Mouse (Mus musculus) activated CD4-positive, CD25-positive, alpha-beta regulatory T cell, adult 4 months (primary cell): ENCODE data around the gene Noct. TPM values are rescaled to one million over a fixed set of nuclear protein-coding genes. Genes with fewer than 3 reads are reported as not detected.
"Not testable (repeated sequence)": the region's sequence is repeated elsewhere in the genome, so short reads cannot be mapped to it uniquely, and the experiment has no call there.

Experiments
- ATAC-seq: one replicate; pipeline ENCODE4 v1.8.0; 2017
- polyA plus RNA-seq, 2 experiments: library from polyadenylated mRNA; unstranded; fragments of 100-300 nt; shearing (Covaris generic); gene quantifications; one replicate each; pipeline ENCODE4 v1.2.1; 2017

Noct gene
- 1 to 10 TPM; 2.2 to 5.3 TPM for polyA plus RNA-seq

GRCm38 (mm10) chr3:51224363-51225225 is at the start of gene Noct:
Gene Noct, plus strand, starts transcription at chr3:51224447.
- ATAC-seq = peak; percentile 75

- no peak for ATAC-seq
Observed at GRCm38 (mm10) chr3:51178158-51178557, 46.1 kb upstream of the Noct start.

GRCm38 (mm10) chr3:51179460-51180146 is 44.6 kb upstream of the Noct start:
- no peak for ATAC-seq

GRCm38 (mm10) chr3:51180341-51180940 is 43.8 kb upstream of the Noct start:
- no peak for ATAC-seq

GRCm38 (mm10) chr3:51182455-51182854 is 41.8 kb upstream of the Noct start:
- ATAC-seq = no peak

- ATAC-seq = not testable (repeated sequence)
Observed at GRCm38 (mm10) chr3:51183508-51183907, 40.7 kb upstream of the Noct start.

- ATAC-seq = not testable (repeated sequence)
Observed at GRCm38 (mm10) chr3:51183967-51184366, 40.3 kb upstream of the Noct start.

GRCm38 (mm10) chr3:51184715-51185114 is 39.5 kb upstream of the Noct start:
- no peak for ATAC-seq

- ATAC-seq = no peak
Observed at GRCm38 (mm10) chr3:51185406-51185805, 38.8 kb upstream of the Noct start.

GRCm38 (mm10) chr3:51194075-51194474 is 30.2 kb upstream of the Noct start:
- no peak for ATAC-seq

- ATAC-seq = peak; percentile 70
Observed at GRCm38 (mm10) chr3:51195321-51195720, 28.9 kb upstream of the Noct start.

GRCm38 (mm10) chr3:51195736-51196135 is 28.5 kb upstream of the Noct start:
- ATAC-seq = peak; percentile 56

GRCm38 (mm10) chr3:51196724-51197111 is 27.5 kb upstream of the Noct start:
- ATAC-seq = no peak

- no peak for ATAC-seq
Observed at GRCm38 (mm10) chr3:51197112-51197731, 27.0 kb upstream of the Noct start.

GRCm38 (mm10) chr3:51198291-51198690 is 26.0 kb upstream of the Noct start:
- no peak for ATAC-seq

GRCm38 (mm10) chr3:51199130-51199529 is 25.1 kb upstream of the Noct start:
- no peak for ATAC-seq

- no peak for ATAC-seq
Observed at GRCm38 (mm10) chr3:51200311-51200710, 23.9 kb upstream of the Noct start.

- ATAC-seq = no peak
Observed at GRCm38 (mm10) chr3:51200894-51201293, 23.4 kb upstream of the Noct start.

- no peak for ATAC-seq
Observed at GRCm38 (mm10) chr3:51201986-51202385, 22.3 kb upstream of the Noct start.

GRCm38 (mm10) chr3:51202491-51202987 is 21.7 kb upstream of the Noct start:
- ATAC-seq = no peak

GRCm38 (mm10) chr3:51203906-51204305 is 20.3 kb upstream of the Noct start:
- ATAC-seq = no peak

- ATAC-seq = no peak
Observed at GRCm38 (mm10) chr3:51204441-51204840, 19.8 kb upstream of the Noct start.

GRCm38 (mm10) chr3:51204897-51205296 is 19.4 kb upstream of the Noct start:
- ATAC-seq = no peak
